Mouse (Mus musculus): ENCODE measurements around the gene Hpse2. TPM values are rescaled to one million over a fixed set of nuclear protein-coding genes. Genes with fewer than 3 reads are reported as not detected.

Hpse2 gene
- polyA plus RNA-seq, 2 experiments: 4.0 to 5.6 TPM

DNA sequence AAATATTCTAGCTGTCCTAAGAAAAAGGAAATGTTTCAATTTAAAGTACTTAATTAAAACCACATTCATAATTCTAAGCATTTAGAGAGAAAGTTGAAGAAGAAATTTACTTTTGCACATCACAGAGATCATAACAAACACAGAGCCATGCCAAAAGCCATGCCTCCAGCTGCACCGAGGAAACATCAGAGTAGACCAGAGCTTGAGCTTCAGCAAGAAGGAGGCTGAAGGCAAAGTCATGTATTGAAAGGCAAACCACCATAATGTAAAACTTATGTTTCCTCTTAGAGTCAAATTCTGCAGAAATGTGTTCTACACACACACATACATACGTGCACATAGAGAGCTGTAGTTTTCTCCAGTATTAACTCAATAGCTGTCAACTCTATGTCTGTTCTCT is 291.2 kb downstream of the Hpse2 start:
- H3K36me3 ChIP-seq (ENCODE audit: control insufficient read depth, insufficient read depth, low read length): no peaks in the 10 kb centered on the region
- H3K9me3 ChIP-seq (ENCODE audit: control insufficient read depth, low read length): no peaks in the 10 kb centered on the region
- 58% methylated on average over 2 of the region's 2 CpGs for WGBS
- no peak overlapping the region for H3K4me2 ChIP-seq (replicated peaks; ENCODE audit: low read depth, low read length, severe bottlenecking)
- no peak overlapping the region for H3K4me3 ChIP-seq (replicated peaks; ENCODE audit: low read length)
- no peak for ATAC-seq (ENCODE audit: low FRiP score, low read depth)
- no peaks in the 10 kb centered on the region for H3K4me1 ChIP-seq (ENCODE audit: control insufficient read depth, insufficient read depth, low read length)
- H3K9ac ChIP-seq (ENCODE audit: low read depth, low read length, severe bottlenecking): no peak overlapping the region
- H3K27ac ChIP-seq (replicated peaks; ENCODE audit: low read depth, low read length): no peak overlapping the region
- DNase-seq (ENCODE audit: low spot score): no peak
- no peak for TF ChIP-seq POLR2A (IDR thresholded peaks at IDR 0.05; ENCODE audit: borderline replicate concordance, extremely low read depth, insufficient read depth, insufficient read length)
- H3K27me3 ChIP-seq (ENCODE audit: control insufficient read depth, insufficient read depth, low read length): no peaks in the 10 kb centered on the region

DNA sequence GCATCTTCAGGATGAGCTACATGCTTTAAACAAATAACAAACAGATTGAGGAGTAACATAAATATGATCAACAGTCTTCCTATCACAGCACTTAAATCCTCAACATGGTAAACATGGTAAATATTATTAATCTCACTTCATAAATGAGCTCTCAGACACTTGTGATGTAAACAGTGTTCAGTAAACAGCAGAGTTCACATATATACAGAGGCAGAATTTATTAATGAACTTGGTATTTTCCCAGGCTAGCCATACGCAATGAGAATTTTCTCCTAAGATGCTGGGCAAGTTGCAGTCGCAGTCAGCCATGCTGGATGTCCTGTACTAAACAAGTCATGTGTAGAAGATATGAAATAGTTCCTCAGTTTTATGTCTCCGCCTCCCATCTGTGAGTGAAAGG is 300.9 kb downstream of the Hpse2 start:
- no peak overlapping the region for H3K4me3 ChIP-seq (replicated peaks; ENCODE audit: low read length)
- H3K9me3 ChIP-seq (ENCODE audit: control insufficient read depth, low read length): no peaks in the 10 kb centered on the region
- no peak overlapping the region for H3K27ac ChIP-seq (replicated peaks; ENCODE audit: low read depth, low read length)
- H3K36me3 ChIP-seq (ENCODE audit: control insufficient read depth, insufficient read depth, low read length): no peaks in the 10 kb centered on the region
- no peaks in the 10 kb centered on the region for H3K27me3 ChIP-seq (ENCODE audit: control insufficient read depth, insufficient read depth, low read length)
- no peak for TF ChIP-seq POLR2A (IDR thresholded peaks at IDR 0.05; ENCODE audit: borderline replicate concordance, extremely low read depth, insufficient read depth, insufficient read length)
- ATAC-seq (ENCODE audit: low FRiP score, low read depth) (no peak), DNase-seq (ENCODE audit: low spot score) (no peak)
- H3K9ac ChIP-seq (ENCODE audit: low read depth, low read length, severe bottlenecking): no peak overlapping the region
- H3K4me1 ChIP-seq (ENCODE audit: control insufficient read depth, insufficient read depth, low read length): no peaks in the 10 kb centered on the region
- no peak overlapping the region for H3K4me2 ChIP-seq (replicated peaks; ENCODE audit: low read depth, low read length, severe bottlenecking)
- 94% methylated on average over 3 of the region's 3 CpGs for WGBS

DNA sequence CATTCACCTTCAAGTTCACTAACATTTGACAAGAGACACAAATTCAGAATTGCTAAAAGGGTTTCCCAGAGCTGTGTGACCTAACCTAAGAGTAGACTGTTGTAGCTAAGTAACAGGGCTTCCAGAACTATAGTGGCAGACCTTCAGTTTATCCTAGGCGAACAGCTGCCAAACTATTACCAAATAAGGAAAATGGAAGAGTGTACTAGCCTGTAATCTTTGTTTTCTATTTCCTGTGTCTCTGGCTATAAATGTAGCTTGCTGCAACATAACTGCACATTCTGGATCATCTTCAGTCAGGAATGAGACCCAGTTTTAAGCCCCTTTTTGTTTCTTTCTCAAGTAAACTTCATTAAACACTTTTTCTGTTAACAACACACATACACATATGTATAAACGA is 324.0 kb downstream of the Hpse2 start:
- 65% methylated on average over 2 of the region's 2 CpGs for WGBS
- no peak overlapping the region for H3K4me3 ChIP-seq (replicated peaks; ENCODE audit: low read length)
- TF ChIP-seq POLR2A (IDR thresholded peaks at IDR 0.05; ENCODE audit: borderline replicate concordance, extremely low read depth, insufficient read depth, insufficient read length): no peak
- H3K4me2 ChIP-seq (replicated peaks; ENCODE audit: low read depth, low read length, severe bottlenecking): no peak overlapping the region
- DNase-seq (ENCODE audit: low spot score) (peak; percentile 44), ATAC-seq (ENCODE audit: low FRiP score, low read depth) (no peak)
- no peaks in the 10 kb centered on the region for H3K27me3 ChIP-seq (ENCODE audit: control insufficient read depth, insufficient read depth, low read length)
- H3K9me3 ChIP-seq (ENCODE audit: control insufficient read depth, low read length): no peaks in the 10 kb centered on the region
- no peak overlapping the region for H3K9ac ChIP-seq (ENCODE audit: low read depth, low read length, severe bottlenecking)
- H3K36me3 ChIP-seq (ENCODE audit: control insufficient read depth, insufficient read depth, low read length): no peaks in the 10 kb centered on the region
- peaks cover 4% of the 10 kb centered on the region for H3K4me1 ChIP-seq (ENCODE audit: control insufficient read depth, insufficient read depth, low read length)
- H3K27ac ChIP-seq (replicated peaks; ENCODE audit: low read depth, low read length): no peak overlapping the region

DNA sequence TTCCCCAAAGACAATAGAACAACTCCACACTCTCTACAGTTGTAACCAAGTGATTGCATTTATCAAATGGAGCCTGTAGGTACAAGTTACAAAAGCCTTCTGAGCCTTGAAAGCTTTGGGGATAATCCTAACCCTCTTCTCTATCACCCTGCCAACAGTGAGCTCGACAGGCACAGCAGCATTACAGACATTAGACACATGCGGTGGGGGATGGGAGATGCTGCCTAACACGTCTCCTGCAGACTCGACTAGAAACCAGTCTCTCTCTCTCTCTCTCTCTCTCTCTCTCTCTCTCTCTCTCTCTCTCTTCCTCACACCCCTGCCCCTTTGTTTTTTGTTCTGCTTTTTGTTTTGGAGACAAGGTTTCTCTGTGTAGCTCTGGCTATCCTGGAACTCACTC is 343.6 kb downstream of the Hpse2 start:
- DNase-seq (ENCODE audit: low spot score): no peak
- Histone ChIP-seq H3K27me3 (ENCODE audit: control insufficient read depth, insufficient read depth, low read length) (no peaks in the 10 kb centered on the region), H3K4me2 (replicated peaks; ENCODE audit: low read depth, low read length, severe bottlenecking) (no peak overlapping the region), H3K9ac (ENCODE audit: low read depth, low read length, severe bottlenecking) (no peak overlapping the region), H3K9me3 (ENCODE audit: control insufficient read depth, low read length) (no peaks in the 10 kb centered on the region), H3K4me1 (ENCODE audit: control insufficient read depth, insufficient read depth, low read length) (peaks cover 9% of the 10 kb centered on the region), H3K4me3 (replicated peaks; ENCODE audit: low read length) (no peak overlapping the region), H3K36me3 (ENCODE audit: control insufficient read depth, insufficient read depth, low read length) (no peaks in the 10 kb centered on the region), H3K27ac (replicated peaks; ENCODE audit: low read depth, low read length) (no peak overlapping the region)
- no peak for ATAC-seq (ENCODE audit: low FRiP score, low read depth)
- 44% methylated on average over 4 of the region's 4 CpGs for WGBS
- no peak for TF ChIP-seq POLR2A (IDR thresholded peaks at IDR 0.05; ENCODE audit: borderline replicate concordance, extremely low read depth, insufficient read depth, insufficient read length)

DNA sequence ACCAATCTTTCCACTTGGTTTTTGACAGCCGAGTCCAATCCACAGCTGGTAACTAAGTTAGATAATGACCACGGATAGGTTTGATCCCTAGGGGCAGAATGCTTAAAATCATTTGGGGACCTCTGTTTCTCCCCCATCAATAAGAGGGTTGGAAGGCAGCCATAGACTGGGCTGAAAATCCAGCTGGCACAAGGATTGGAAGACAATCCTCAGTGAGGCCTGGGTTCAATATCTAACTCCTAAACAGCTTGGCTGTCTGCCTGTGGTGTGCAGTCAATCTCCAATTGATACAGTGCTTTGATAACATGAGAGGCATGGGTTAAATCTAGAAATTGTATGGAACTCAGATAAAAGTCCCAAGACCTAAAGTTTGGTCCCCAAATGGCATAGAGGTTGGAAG is 345.4 kb downstream of the Hpse2 start:
- DNase-seq (ENCODE audit: low spot score) (peak; percentile 61), ATAC-seq (ENCODE audit: low FRiP score, low read depth) (no peak)
- Histone ChIP-seq H3K27me3 (ENCODE audit: control insufficient read depth, insufficient read depth, low read length) (no peaks in the 10 kb centered on the region), H3K4me2 (replicated peaks; ENCODE audit: low read depth, low read length, severe bottlenecking) (no peak overlapping the region), H3K4me3 (replicated peaks; ENCODE audit: low read length) (no peak overlapping the region), H3K27ac (replicated peaks; ENCODE audit: low read depth, low read length) (no peak overlapping the region), H3K9ac (ENCODE audit: low read depth, low read length, severe bottlenecking) (no peak overlapping the region), H3K36me3 (ENCODE audit: control insufficient read depth, insufficient read depth, low read length) (no peaks in the 10 kb centered on the region), H3K9me3 (ENCODE audit: control insufficient read depth, low read length) (no peaks in the 10 kb centered on the region), H3K4me1 (ENCODE audit: control insufficient read depth, insufficient read depth, low read length) (peaks cover 9% of the 10 kb centered on the region)
- 44% methylated on average over 2 of the region's 2 CpGs for WGBS
- TF ChIP-seq POLR2A (IDR thresholded peaks at IDR 0.05; ENCODE audit: borderline replicate concordance, extremely low read depth, insufficient read depth, insufficient read length): no peak

DNA sequence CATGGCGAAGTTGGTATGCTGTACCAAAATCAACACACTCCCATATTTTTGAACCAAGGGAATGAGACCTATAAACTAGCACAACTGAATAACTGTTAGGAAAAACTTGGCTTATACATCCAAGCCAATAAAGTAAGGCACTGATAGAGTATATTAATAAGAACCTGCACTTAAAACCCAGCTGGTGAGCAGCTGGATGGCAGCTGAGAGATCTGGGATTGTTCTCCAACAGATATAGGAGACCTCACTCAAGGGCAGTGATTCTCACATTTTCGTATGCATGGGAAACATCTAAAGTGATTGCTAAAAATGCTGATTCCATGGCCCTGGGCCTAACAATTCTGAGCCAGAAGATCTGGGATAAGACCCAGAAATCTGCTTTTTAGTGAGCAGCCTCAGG is 345.9 kb downstream of the Hpse2 start:
- H3K9ac ChIP-seq (ENCODE audit: low read depth, low read length, severe bottlenecking): no peak overlapping the region
- H3K4me2 ChIP-seq (replicated peaks; ENCODE audit: low read depth, low read length, severe bottlenecking): no peak overlapping the region
- H3K4me3 ChIP-seq (replicated peaks; ENCODE audit: low read length): no peak overlapping the region
- DNase-seq (ENCODE audit: low spot score) (peak; percentile 62), ATAC-seq (ENCODE audit: low FRiP score, low read depth) (peak; percentile 53)
- H3K4me1 ChIP-seq (ENCODE audit: control insufficient read depth, insufficient read depth, low read length): peaks cover 9% of the 10 kb centered on the region
- H3K9me3 ChIP-seq (ENCODE audit: control insufficient read depth, low read length): no peaks in the 10 kb centered on the region
- WGBS: 45% methylated on average over 2 of the region's 2 CpGs
- no peaks in the 10 kb centered on the region for H3K27me3 ChIP-seq (ENCODE audit: control insufficient read depth, insufficient read depth, low read length)
- no peaks in the 10 kb centered on the region for H3K36me3 ChIP-seq (ENCODE audit: control insufficient read depth, insufficient read depth, low read length)
- TF ChIP-seq POLR2A (IDR thresholded peaks at IDR 0.05; ENCODE audit: borderline replicate concordance, extremely low read depth, insufficient read depth, insufficient read length): no peak
- H3K27ac ChIP-seq (replicated peaks; ENCODE audit: low read depth, low read length): peak overlapping the region; percentile 58; the same call in 1 of the 2 replicates

All from limb, embryonic 14.5 days (tissue).